Mouse (Mus musculus) lung, adult 2 months (tissue): ENCODE results near the gene Ccdc27.

Experiments
- CTCF ChIP-seq: fragments of 200-500 bp; IDR thresholded peaks from 2 replicates; pipeline ENCODE4 v1.5.1; 2011; ENCODE audit warnings: mild to moderate bottlenecking, low read length, control low read depth; ENCODE audit not compliant: insufficient read depth
- POLR2A ChIP-seq: fragments of 200-500 bp; IDR thresholded peaks from 2 replicates; pipeline ENCODE4 v1.6.1; 2011; ENCODE audit warnings: low read depth, mild to moderate bottlenecking, control low read depth, low read length, borderline replicate concordance; ENCODE audit errors: extremely low read depth

GRCm38 (mm10) chr4:153993505-153993904 lies 49.0 kb downstream of the Ccdc27 start:
- TF ChIP-seq CTCF, result no peak
- no peak for TF ChIP-seq POLR2A
